Mouse (Mus musculus) cerebellum, postnatal 10 days (tissue): ENCODE measurements around the gene Olfr1471.
"Not testable (repeated sequence)": the region's sequence is repeated elsewhere in the genome, so short reads cannot be mapped to it uniquely, and the experiment has no call there.

Source experiments
- DNase-seq, 2 experiments: peaks; one replicate each; pipeline ENCODE4 v3.0.0; 2021; ENCODE audit warnings: mixed read lengths in 2 of 2

The Olfr1471 gene

GRCm38 (mm10) chr19:13443109-13443508 lies at the start of gene Olfr1471:
TSS of gene Olfr1471 (plus strand) at chr19:13443409.
- not testable (repeated sequence) for DNase-seq

DNA sequence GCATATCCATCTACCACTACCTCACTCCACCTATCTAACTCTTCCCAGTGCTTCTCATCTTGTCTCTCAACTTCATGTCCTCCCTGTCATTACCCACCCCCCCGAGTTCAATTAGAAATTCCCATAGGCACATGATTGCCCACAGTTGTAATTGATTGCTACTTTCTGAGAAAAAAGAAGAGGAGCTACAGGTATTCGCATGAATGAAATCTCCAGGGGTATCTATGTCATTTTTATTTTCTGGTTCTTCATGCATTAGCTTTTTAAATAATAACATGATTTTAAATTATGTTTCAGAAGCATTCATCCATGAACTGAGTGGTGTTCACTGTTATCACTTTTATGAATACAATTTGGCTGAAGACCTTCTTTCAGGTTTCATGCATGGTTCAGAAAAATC lies 35.7 kb upstream of the Olfr1471 start, which contains the start of gene Olfr1469:
Olfr1469 (plus strand) TSS at position 301 of the 400 bp plus-strand sequence.
- no peak for DNase-seq

GRCm38 (mm10) chr19:13455986-13456385 lies 12.8 kb downstream of the Olfr1471 start, which contains the start of gene Olfr1472:
TSS of gene Olfr1472 (minus strand) at chr19:13456086.
- no peak for DNase-seq

DNA sequence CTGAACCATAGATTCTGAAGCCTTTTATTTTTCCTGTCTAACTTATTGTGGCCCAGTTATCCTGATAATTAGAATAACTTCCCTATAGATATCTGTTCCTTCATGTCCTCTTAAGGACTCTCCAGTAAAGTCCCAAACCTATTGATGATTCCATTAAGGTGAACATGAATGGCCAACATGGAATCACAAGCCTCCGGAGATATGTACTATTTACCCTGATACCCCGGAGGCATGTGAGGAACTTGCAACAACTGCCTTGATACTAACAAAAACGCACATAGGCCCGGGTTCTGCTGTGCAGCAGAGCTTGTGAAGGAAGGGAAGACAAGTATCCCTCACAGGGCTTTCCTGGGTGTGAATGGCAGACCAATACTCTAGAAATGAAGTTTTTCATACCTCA lies 26.1 kb downstream of the Olfr1471 start, which contains the start of gene Olfr1474:
Olfr1474 (plus strand) TSS at position 301 of the 400 bp plus-strand sequence.
- not testable (repeated sequence) for DNase-seq

DNA sequence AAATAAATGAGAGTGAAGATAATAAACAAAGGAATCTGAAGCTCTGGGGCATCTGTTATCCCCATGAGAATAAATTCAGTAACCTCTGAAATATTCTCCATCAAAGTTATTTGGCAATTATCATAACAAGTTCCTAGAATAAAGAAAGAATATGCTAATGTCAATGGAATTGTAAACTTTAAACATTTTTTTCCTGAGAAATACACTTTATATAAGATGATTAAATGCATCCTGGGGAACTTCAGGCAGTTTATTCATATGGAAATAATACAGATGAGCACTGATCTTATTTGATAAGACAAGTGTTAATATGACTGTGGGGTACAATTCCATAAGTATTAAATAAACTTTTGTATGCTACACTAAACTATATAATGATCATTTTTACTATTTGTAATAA lies 36.9 kb downstream of the Olfr1471 start, which contains the start of gene Olfr1475:
Olfr1475 (minus strand) TSS at position 101 of the 400 bp plus-strand sequence.
- DNase-seq = no peak

GRCm38 (mm10) chr19:13500246-13500645 lies 57.0 kb downstream of the Olfr1471 start, which contains the start of gene Olfr1477:
TSS of gene Olfr1477 (plus strand) at chr19:13500546.
- DNase-seq = no peak
